Mouse (Mus musculus): ENCODE results near the gene Olfr629. TPM values are rescaled to one million over a fixed set of nuclear protein-coding genes. Genes with fewer than 3 reads are reported as not detected.
"Not testable (repeated sequence)": the region's sequence is repeated elsewhere in the genome, so short reads cannot be mapped to it uniquely, and the experiment has no call there.

The Olfr629 gene
- not detected in 2 replicates for polyA plus RNA-seq (2014; fragmentation: Nextera tagmentation; extraction: Ambion mirVana)

DNA sequence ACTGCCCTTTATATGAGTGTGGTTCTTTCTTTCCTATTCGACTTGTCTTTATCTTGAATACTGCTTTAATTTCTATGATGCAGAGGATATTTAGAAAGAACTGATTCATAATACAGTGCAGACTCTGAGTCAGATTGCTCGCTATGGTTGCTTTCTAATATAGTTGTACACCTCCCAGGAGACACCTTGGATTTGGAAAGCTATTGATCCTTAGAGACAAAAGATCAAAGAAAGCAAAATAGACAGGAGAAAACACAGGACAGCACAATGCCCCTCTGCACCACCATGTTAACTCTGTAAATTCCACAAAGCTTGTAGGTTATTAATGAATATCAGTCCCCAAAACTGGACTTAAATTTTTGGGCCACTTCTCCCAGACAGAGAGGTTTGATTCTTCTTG lies at the start of gene Olfr629:
Gene Olfr629, minus strand, starts transcription at position 101 of the 400 bp plus-strand sequence.
- no peak within 1 kb of the TSS for H3K4me2 ChIP-seq (ENCODE audit: low read depth)
- no peaks in the 10 kb centered on the region for H3K27me3 ChIP-seq (ENCODE audit: control insufficient read depth, insufficient read depth, low read length)
- DNase-seq (ENCODE audit: low spot score) (no peak), ATAC-seq (ENCODE audit: insufficient read depth, low FRiP score, low TSS enrichment) (no peak)
- H3K9ac ChIP-seq (ENCODE audit: low read length) = no peak within 1 kb of the TSS
- no peaks in the 10 kb centered on the region for H3K36me3 ChIP-seq (ENCODE audit: control insufficient read depth, insufficient read depth, low read length)
- no peaks in the 10 kb centered on the region for H3K4me1 ChIP-seq (ENCODE audit: control insufficient read depth, insufficient read depth, low read length)
- no peak within 1 kb of the TSS for H3K27ac ChIP-seq (ENCODE audit: low read depth, low read length)
- no peak within 1 kb of the TSS for H3K4me3 ChIP-seq (ENCODE audit: low read depth, low read length)
- WGBS = 86% methylated on average over 2 of the region's 2 CpGs
- H3K9me3 ChIP-seq (ENCODE audit: control insufficient read depth, low read length) = no peaks in the 10 kb centered on the region

DNA sequence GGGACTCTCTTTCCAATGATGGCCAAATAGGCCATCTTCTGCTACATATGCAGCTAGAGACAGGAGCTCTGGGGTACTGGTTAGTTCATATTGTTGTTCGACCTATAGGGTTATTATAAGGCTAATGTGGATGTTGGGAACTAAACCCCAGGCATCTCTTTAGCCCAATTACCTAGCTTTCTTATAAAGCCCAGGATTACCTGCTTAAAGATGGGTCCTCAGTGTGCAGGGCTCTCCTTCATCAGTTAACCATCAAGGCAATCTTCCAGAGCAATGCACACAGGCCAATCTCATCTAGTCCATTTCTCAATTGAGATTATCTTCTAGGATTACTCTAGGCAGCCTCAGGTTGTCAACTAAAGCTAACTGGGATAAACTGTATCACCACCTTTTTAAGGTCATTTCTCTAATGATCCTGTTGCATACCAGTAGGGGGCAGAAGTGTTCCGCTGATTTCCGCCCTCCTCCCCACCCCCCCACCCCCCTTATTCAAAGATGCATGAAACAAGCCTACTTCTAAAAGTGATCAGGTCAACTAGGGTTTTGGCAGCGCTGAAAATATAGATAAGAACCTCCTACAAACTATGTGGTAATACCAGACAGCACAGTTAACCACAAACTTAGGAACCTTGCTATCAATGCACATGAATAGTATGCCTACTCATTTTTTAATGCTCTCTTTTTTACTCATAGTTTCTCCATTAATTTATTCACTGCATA lies 48.1 kb upstream of the Olfr629 start:
- no peak overlapping the region for H3K9ac ChIP-seq (ENCODE audit: low read length)
- DNase-seq (ENCODE audit: low spot score) (no peak), ATAC-seq (ENCODE audit: insufficient read depth, low FRiP score, low TSS enrichment) (no peak)
- whole genome bisulfite sequencing = 29% methylated on average over 4 of the region's 4 CpGs
- no peaks in the 10 kb centered on the region for H3K9me3 ChIP-seq (ENCODE audit: control insufficient read depth, low read length)
- no peak overlapping the region for H3K27ac ChIP-seq (ENCODE audit: low read depth, low read length)
- H3K4me1 ChIP-seq (ENCODE audit: control insufficient read depth, insufficient read depth, low read length) = no peaks in the 10 kb centered on the region
- H3K27me3 ChIP-seq (ENCODE audit: control insufficient read depth, insufficient read depth, low read length) = no peaks in the 10 kb centered on the region
- H3K4me2 ChIP-seq (ENCODE audit: low read depth) = no peak overlapping the region
- H3K4me3 ChIP-seq (ENCODE audit: low read depth, low read length) = no peak overlapping the region
- no peaks in the 10 kb centered on the region for H3K36me3 ChIP-seq (ENCODE audit: control insufficient read depth, insufficient read depth, low read length)

DNA sequence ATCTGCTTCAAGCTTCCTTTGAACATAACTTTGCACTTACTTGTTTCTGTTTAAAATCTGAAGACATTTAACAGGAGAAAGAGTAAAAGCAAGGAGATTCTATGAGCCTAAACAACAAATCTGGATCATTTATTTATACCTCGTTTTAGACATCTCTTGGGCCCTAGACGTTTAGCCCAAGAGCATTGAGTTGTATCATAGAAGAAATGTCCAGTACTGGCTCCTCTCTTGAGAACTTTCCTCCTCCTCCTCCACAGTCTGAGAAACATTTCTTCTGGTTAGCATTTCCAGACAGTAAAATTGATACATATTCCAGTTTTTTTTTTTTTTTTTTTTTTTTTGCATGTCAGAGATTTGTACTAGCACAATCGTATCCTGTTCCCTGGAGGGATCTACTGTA lies 47.0 kb upstream of the Olfr629 start, which contains the start of gene Olfr67:
Gene Olfr67, minus strand, starts transcription at position 101 of the 400 bp plus-strand sequence.
- DNase-seq (ENCODE audit: low spot score) (no peak), ATAC-seq (ENCODE audit: insufficient read depth, low FRiP score, low TSS enrichment) (no peak)
- Histone ChIP-seq H3K4me1 (ENCODE audit: control insufficient read depth, insufficient read depth, low read length) (no peaks in the 10 kb centered on the region), H3K27ac (ENCODE audit: low read depth, low read length) (no peak within 1 kb of the TSS), H3K9ac (ENCODE audit: low read length) (no peak within 1 kb of the TSS), H3K4me2 (ENCODE audit: low read depth) (no peak within 1 kb of the TSS), H3K9me3 (ENCODE audit: control insufficient read depth, low read length) (no peaks in the 10 kb centered on the region), H3K4me3 (ENCODE audit: low read depth, low read length) (no peak within 1 kb of the TSS), H3K27me3 (ENCODE audit: control insufficient read depth, insufficient read depth, low read length) (no peaks in the 10 kb centered on the region), H3K36me3 (ENCODE audit: control insufficient read depth, insufficient read depth, low read length) (no peaks in the 10 kb centered on the region)
- WGBS = 83% methylated on average over 3 of the region's 3 CpGs

DNA sequence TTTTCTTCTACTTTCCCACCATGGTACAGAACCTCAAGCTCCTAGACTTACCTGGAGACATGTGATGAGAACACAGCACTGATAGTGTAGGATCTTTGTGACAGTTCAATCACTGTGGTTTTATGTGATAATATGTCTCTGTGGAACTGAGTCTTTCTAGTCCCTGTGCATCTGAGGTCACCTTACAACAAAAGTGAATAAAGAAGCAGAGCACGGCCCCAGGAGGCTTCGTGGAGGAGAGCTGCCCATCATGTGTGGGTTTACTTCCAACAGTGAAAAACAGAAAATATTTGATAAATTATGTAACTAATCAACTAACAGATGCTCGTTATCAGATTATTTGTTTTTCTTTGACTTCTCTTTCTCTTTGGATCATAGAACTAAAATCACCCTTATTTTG lies 34.9 kb upstream of the Olfr629 start, which contains the start of gene Olfr68:
Gene Olfr68, minus strand, starts transcription at position 101 of the 400 bp plus-strand sequence.
- H3K27me3 ChIP-seq (ENCODE audit: control insufficient read depth, insufficient read depth, low read length) = no peaks in the 10 kb centered on the region
- no peaks in the 10 kb centered on the region for H3K9me3 ChIP-seq (ENCODE audit: control insufficient read depth, low read length)
- no peak within 1 kb of the TSS for H3K9ac ChIP-seq (ENCODE audit: low read length)
- H3K4me1 ChIP-seq (ENCODE audit: control insufficient read depth, insufficient read depth, low read length) = no peaks in the 10 kb centered on the region
- WGBS = 76% methylated on average over 3 of the region's 3 CpGs
- no peak within 1 kb of the TSS for H3K4me2 ChIP-seq (ENCODE audit: low read depth)
- H3K36me3 ChIP-seq (ENCODE audit: control insufficient read depth, insufficient read depth, low read length) = no peaks in the 10 kb centered on the region
- DNase-seq (ENCODE audit: low spot score) (no peak), ATAC-seq (ENCODE audit: insufficient read depth, low FRiP score, low TSS enrichment) (no peak)
- H3K4me3 ChIP-seq (ENCODE audit: low read depth, low read length) = no peak within 1 kb of the TSS
- H3K27ac ChIP-seq (ENCODE audit: low read depth, low read length) = no peak within 1 kb of the TSS

DNA sequence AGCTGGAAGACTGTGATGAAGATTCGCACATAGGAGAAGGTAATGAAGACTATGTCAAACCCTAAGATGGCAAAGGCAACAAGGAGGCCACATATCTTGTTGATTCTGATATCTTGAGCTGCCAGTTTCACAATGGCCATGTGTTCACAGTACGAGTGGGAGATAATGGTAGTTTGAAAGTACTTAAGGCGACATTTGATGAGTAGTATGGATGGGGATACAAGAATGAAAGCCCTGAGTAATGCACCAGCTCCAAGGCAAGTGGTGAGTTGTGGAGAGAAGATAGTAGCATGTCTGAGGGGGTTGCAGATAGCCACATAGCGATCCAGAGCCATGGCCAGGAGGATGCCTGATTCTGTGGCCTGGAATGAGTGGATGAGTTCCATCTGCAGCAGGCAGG lies 32.9 kb upstream of the Olfr629 start:
- WGBS = 91% methylated on average over 2 of the region's 4 CpGs

DNA sequence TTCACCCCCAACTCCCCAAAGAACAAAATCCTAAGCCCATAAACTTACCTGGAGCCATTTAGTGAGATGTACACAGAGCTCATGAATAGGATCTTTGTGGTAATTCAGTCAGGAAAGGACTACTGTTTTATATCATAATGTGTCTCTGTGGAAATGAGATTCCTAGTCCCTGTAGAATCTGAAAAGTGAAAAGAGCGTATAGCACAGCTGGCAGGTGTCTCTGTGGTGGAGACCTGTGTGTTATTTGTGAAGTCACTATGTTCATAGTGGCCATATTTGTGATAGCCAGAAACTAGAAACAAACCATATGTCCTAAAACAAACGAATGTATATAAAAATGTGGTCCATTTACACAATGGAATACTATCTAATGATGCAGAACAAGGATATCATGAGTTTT lies 26.8 kb upstream of the Olfr629 start, which contains the start of gene Olfr69:
Gene Olfr69, minus strand, starts transcription at position 101 of the 400 bp plus-strand sequence.
- no peak within 1 kb of the TSS for H3K9ac ChIP-seq (ENCODE audit: low read length)
- H3K4me3 ChIP-seq (ENCODE audit: low read depth, low read length) = no peak within 1 kb of the TSS
- H3K9me3 ChIP-seq (ENCODE audit: control insufficient read depth, low read length) = no peaks in the 10 kb centered on the region
- DNase-seq (ENCODE audit: low spot score) (no peak), ATAC-seq (ENCODE audit: insufficient read depth, low FRiP score, low TSS enrichment) (no peak)
- H3K36me3 ChIP-seq (ENCODE audit: control insufficient read depth, insufficient read depth, low read length) = no peaks in the 10 kb centered on the region
- no peak within 1 kb of the TSS for H3K27ac ChIP-seq (ENCODE audit: low read depth, low read length)
- H3K4me2 ChIP-seq (ENCODE audit: low read depth) = no peak within 1 kb of the TSS
- WGBS = 81% methylated on average over 2 of the region's 2 CpGs
- H3K4me1 ChIP-seq (ENCODE audit: control insufficient read depth, insufficient read depth, low read length) = no peaks in the 10 kb centered on the region
- H3K27me3 ChIP-seq (ENCODE audit: control insufficient read depth, insufficient read depth, low read length) = no peaks in the 10 kb centered on the region

More for the DNA sequence above, 32.9 kb upstream of the Olfr629 start:
- H3K9ac ChIP-seq (ENCODE audit: low read length); H3K27ac ChIP-seq (ENCODE audit: low read depth, low read length); H3K4me2 ChIP-seq (ENCODE audit: low read depth); H3K36me3 ChIP-seq (ENCODE audit: control insufficient read depth, insufficient read depth, low read length); ATAC-seq (ENCODE audit: insufficient read depth, low FRiP score, low TSS enrichment); H3K4me3 ChIP-seq (ENCODE audit: low read depth, low read length); H3K27me3 ChIP-seq (ENCODE audit: control insufficient read depth, insufficient read depth, low read length); H3K4me1 ChIP-seq (ENCODE audit: control insufficient read depth, insufficient read depth, low read length); DNase-seq (ENCODE audit: low spot score); H3K9me3 ChIP-seq (ENCODE audit: control insufficient read depth, low read length): not testable (repeated sequence)

DNA sequence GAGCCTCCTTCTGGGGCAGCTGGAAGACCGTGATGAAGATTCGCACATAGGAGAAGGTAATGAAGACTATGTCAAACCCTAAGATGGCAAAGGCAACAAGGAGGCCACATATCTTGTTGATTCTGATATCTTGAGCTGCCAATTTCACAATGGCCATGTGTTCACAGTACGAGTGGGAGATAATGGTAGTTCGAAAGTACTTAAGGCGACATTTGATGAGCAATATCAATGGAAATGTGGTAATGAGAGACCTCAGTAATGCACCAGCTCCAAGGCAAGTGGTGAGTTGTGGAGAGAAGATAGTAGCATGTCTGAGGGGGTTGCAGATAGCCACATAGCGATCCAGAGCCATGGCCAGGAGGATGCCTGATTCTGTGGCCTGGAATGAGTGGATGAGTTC lies 22.9 kb upstream of the Olfr629 start:
- not testable (repeated sequence) for ATAC-seq (ENCODE audit: insufficient read depth, low FRiP score, low TSS enrichment); H3K9me3 ChIP-seq (ENCODE audit: control insufficient read depth, low read length); H3K36me3 ChIP-seq (ENCODE audit: control insufficient read depth, insufficient read depth, low read length); H3K4me1 ChIP-seq (ENCODE audit: control insufficient read depth, insufficient read depth, low read length); H3K27me3 ChIP-seq (ENCODE audit: control insufficient read depth, insufficient read depth, low read length); H3K4me3 ChIP-seq (ENCODE audit: low read depth, low read length); H3K27ac ChIP-seq (ENCODE audit: low read depth, low read length); DNase-seq (ENCODE audit: low spot score); H3K4me2 ChIP-seq (ENCODE audit: low read depth); H3K9ac ChIP-seq (ENCODE audit: low read length)
- 91% methylated on average over 6 of the region's 6 CpGs for WGBS

DNA sequence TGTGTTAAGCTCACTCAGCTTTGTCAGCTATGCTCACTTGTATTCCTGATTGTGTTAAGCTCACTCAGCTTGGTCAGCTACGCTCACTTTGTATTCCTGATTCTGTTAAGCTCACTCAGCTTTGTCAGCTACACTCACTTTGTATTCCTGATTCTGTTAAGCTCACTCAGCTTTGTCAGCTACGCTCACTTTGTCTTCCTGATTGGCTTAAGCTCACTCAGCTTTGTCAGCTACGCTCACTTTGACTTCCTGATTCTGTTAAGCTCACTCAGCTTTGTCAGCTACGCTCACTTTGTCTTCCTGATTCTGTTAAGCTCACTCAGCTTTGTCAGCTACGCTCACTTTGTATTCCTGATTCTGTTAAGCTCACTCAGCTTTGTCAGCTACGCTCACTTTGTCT lies 17.5 kb upstream of the Olfr629 start:
- H3K27me3 ChIP-seq (ENCODE audit: control insufficient read depth, insufficient read depth, low read length); H3K9ac ChIP-seq (ENCODE audit: low read length); H3K36me3 ChIP-seq (ENCODE audit: control insufficient read depth, insufficient read depth, low read length); H3K9me3 ChIP-seq (ENCODE audit: control insufficient read depth, low read length); H3K4me3 ChIP-seq (ENCODE audit: low read depth, low read length); H3K27ac ChIP-seq (ENCODE audit: low read depth, low read length); ATAC-seq (ENCODE audit: insufficient read depth, low FRiP score, low TSS enrichment); DNase-seq (ENCODE audit: low spot score); H3K4me1 ChIP-seq (ENCODE audit: control insufficient read depth, insufficient read depth, low read length); H3K4me2 ChIP-seq (ENCODE audit: low read depth): not testable (repeated sequence)
- 94% methylated on average over 6 of the region's 6 CpGs for WGBS

DNA sequence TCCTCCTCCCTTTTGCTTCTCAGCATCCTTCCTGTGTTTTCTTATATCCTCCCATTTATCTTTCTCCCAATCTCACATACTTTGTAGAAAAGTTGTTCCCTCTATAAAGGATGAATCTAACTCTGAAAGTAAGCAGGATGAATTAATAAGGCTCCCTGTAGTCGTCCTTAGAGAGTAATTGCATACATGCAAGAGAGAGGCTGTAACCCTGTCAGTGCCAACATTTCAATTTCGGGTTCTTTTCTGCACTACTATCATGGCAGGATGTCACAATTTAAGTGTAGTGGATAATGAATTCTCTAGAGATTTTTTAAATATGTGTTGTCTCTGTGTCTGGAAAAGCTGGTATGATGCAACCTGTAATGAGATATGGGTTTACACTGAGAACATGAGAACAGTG lies 12.5 kb upstream of the Olfr629 start, which contains the start of gene Olfr630:
Gene Olfr630, minus strand, starts transcription at position 101 of the 400 bp plus-strand sequence.
- Histone ChIP-seq H3K9ac (ENCODE audit: low read length) (no peak within 1 kb of the TSS), H3K36me3 (ENCODE audit: control insufficient read depth, insufficient read depth, low read length) (no peaks in the 10 kb centered on the region), H3K27ac (ENCODE audit: low read depth, low read length) (no peak within 1 kb of the TSS), H3K4me2 (ENCODE audit: low read depth) (no peak within 1 kb of the TSS), H3K9me3 (ENCODE audit: control insufficient read depth, low read length) (no peaks in the 10 kb centered on the region), H3K4me1 (ENCODE audit: control insufficient read depth, insufficient read depth, low read length) (no peaks in the 10 kb centered on the region), H3K4me3 (ENCODE audit: low read depth, low read length) (no peak within 1 kb of the TSS), H3K27me3 (ENCODE audit: control insufficient read depth, insufficient read depth, low read length) (no peaks in the 10 kb centered on the region)
- 53% methylated on average over 2 of the region's 2 CpGs for WGBS
- ATAC-seq (ENCODE audit: insufficient read depth, low FRiP score, low TSS enrichment) (no peak), DNase-seq (ENCODE audit: low spot score) (no peak)
